Mouse (Mus musculus): ENCODE data around the gene Rab7b.

DNA sequence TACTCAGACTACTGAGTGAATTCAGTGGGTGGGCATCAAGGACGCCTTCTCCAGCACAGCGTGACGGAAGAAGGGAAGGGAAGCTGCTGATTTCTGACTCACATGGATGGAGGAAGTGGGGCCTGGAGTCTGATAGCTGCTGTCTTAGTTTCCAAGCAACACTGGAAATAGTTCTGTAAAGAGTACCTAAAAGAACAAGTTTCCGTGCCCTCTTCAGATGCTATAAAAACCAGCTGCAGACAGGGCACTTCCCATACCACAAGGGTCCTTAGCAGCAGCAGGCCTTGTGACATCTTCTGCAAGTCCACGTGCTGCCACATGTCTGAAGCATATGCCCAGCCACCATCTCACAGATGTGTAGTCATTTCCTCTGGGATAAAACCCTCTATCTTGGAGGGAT, 8.9 kb upstream of the Rab7b start:
- no peak for TF ChIP-seq CTCF (conservative IDR thresholded peaks at IDR 0.05; ENCODE audit: insufficient read depth, insufficient read length, low read depth, low read length)
- no peak for TF ChIP-seq POLR2A (IDR thresholded peaks at IDR 0.05; ENCODE audit: low read depth, low read length)

All from kidney, adult 2 months (tissue).